Mouse (Mus musculus) neural tube, embryonic 13.5 days (tissue): ENCODE measurements around the gene Tsnaxip1. TPM values are rescaled to one million over a fixed set of nuclear protein-coding genes. Genes with fewer than 3 reads are reported as not detected.
"Not testable (repeated sequence)": the region's sequence is repeated elsewhere in the genome, so short reads cannot be mapped to it uniquely, and the experiment has no call there.

Source experiments
- ATAC-seq: fragments of 200-750 bp; cut with Nextera tagmentation; 2 replicates; pipeline ENCODE4 v1.8.0; 2017; ENCODE audit warnings: low read depth, mild to moderate bottlenecking, moderate TSS enrichment, moderate library complexity
- H3K27ac ChIP-seq: fragments of 300-500 bp; sonication (generic); replicated peaks from 2 replicates; pipeline ENCODE4 v1.5.1; 2015; ENCODE audit warnings: moderate library complexity, mild to moderate bottlenecking, inconsistent platforms
- H3K27me3 ChIP-seq: fragments of 300-500 bp; sonication (generic); 2 replicates; pipeline ENCODE4 v1.6.1; 2015; ENCODE audit warnings: mild to moderate bottlenecking, inconsistent platforms
- H3K36me3 ChIP-seq: fragments of 300-500 bp; sonication (generic); 2 replicates; pipeline ENCODE4 v1.6.1; 2015; ENCODE audit warnings: mild to moderate bottlenecking, inconsistent platforms
- H3K4me1 ChIP-seq: fragments of 300-500 bp; sonication (generic); replicated peaks from 2 replicates; pipeline ENCODE4 v1.6.1; 2015; ENCODE audit warnings: inconsistent platforms
- H3K4me2 ChIP-seq: fragments of 300-500 bp; sonication (generic); 2 replicates; pipeline ENCODE4 v1.6.1; 2015; ENCODE audit warnings: inconsistent platforms, mild to moderate bottlenecking, moderate library complexity
- H3K4me3 ChIP-seq: fragments of 300-500 bp; sonication (generic); 2 replicates; pipeline ENCODE4 v1.5.1; 2015; ENCODE audit warnings: mild to moderate bottlenecking, inconsistent platforms
- H3K9ac ChIP-seq: fragments of 300-500 bp; sonication (generic); 2 replicates; pipeline ENCODE4 v1.6.1; 2015; ENCODE audit warnings: moderate library complexity, mild to moderate bottlenecking, inconsistent platforms
- H3K9me3 ChIP-seq: fragments of 300-500 bp; sonication (generic); 2 replicates; pipeline ENCODE4 v1.6.1; 2016; ENCODE audit warnings: inconsistent platforms
- WGBS: fragments of 180-500 bp; shearing (Covaris S2); methylation state at CpG from one replicate; pipeline ENCODE4 v1.1.7; 2015; 5-methylcytosine and 5-hydroxymethylcytosine counted together
- polyA plus RNA-seq: library from polyadenylated mRNA; unstranded; fragments of >200 nt; fragmentation: Nextera tagmentation; extraction: Ambion mirVana; gene quantifications from 2 replicates; pipeline ENCODE4 v1.2.1, GENCODE M21; 2015

The Tsnaxip1 gene
- polyA plus RNA-seq, 1 experiment from 2014 or later = 0.46 TPM

DNA sequence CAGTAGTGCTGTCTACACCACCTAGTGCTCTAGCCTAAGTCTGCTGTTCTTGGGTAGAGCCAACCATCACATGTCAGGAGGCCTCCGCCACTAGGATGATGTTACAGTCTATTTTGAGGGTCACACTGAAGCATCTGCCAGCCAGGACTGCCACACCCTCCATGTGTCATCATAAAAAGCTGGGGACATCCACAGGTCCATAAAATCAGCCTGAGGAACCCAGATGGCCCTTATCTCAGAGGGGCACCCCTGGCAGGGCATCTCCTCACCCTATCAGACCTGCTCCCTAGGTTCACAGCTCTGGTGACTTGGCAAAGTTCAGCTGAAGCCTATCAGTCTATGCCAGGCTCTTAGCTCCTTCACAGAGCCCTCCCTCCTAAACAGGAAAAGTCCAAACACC is 6.6 kb upstream of the Tsnaxip1 start:
- peaks cover 60% of the 10 kb centered on the region for H3K36me3 ChIP-seq
- H3K27me3 ChIP-seq = no peaks in the 10 kb centered on the region
- H3K9ac ChIP-seq = no peak overlapping the region
- no peaks in the 10 kb centered on the region for H3K9me3 ChIP-seq
- H3K4me1 ChIP-seq = peaks cover 24% of the 10 kb centered on the region
- WGBS = 96% methylated on average over 1 of the region's 1 CpGs
- ATAC-seq = no peak
- H3K4me3 ChIP-seq = no peak overlapping the region
- H3K27ac ChIP-seq = no peak overlapping the region
- H3K4me2 ChIP-seq = no peak overlapping the region

DNA sequence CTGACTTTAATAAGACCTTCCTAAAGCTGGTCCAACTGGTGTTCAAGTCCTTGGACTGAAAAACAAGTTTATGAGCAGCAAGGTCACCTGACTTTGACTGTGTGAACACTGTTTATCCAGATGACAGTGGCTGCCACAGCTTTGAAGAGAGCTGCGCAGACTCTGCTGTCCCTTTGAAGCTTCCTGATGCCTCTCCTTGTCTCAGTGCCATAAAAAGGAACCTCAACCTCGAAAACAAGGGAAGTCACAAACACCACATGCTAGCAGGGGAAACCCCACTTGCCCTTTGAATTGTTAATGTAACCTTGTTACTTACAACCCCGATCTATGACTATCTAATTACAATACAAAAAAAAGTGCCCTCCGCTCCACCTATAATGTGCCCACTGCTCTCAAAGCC is 2.0 kb upstream of the Tsnaxip1 start:
- Histone ChIP-seq H3K4me1 (peaks cover 34% of the 10 kb centered on the region), H3K9me3 (no peaks in the 10 kb centered on the region), H3K27ac (no peak overlapping the region), H3K9ac (peak overlapping the region; percentile 91; the same call in 1 of the 2 replicates), H3K4me3 (peak overlapping the region; percentile 95), H3K36me3 (peaks cover 37% of the 10 kb centered on the region), H3K4me2 (peak overlapping the region; percentile 99), H3K27me3 (no peaks in the 10 kb centered on the region)
- ATAC-seq = no peak
- WGBS = 52% methylated on average over 4 of the region's 4 CpGs

DNA sequence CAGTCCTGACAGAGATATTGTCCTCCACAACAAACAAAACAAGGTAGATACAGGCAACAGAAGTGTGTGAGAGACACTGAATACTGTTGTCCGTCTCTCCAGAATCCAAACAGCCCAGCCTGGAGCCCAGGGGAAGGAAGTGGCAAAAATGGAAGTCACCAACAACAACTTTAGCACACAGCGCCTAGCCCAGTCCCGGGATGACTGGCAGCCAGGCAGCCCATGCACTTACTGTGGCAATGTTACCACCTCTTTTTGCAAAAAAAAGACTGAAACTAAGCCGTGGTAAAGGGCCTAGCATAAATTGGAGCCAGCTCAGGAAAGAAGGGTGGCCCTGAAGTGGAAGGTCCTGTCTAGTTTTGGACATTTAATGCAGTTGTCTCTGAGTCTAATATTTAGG is 1.2 kb upstream of the Tsnaxip1 start:
- Histone ChIP-seq H3K4me3 (peak overlapping the region; percentile 95), H3K27ac (peak overlapping the region; percentile 70), H3K9ac (peak overlapping the region; percentile 91), H3K36me3 (peaks cover 28% of the 10 kb centered on the region), H3K9me3 (no peaks in the 10 kb centered on the region), H3K27me3 (no peaks in the 10 kb centered on the region), H3K4me1 (peaks cover 34% of the 10 kb centered on the region), H3K4me2 (peak overlapping the region; percentile 99)
- WGBS = 8% methylated on average over 4 of the region's 4 CpGs
- ATAC-seq = no peak

DNA sequence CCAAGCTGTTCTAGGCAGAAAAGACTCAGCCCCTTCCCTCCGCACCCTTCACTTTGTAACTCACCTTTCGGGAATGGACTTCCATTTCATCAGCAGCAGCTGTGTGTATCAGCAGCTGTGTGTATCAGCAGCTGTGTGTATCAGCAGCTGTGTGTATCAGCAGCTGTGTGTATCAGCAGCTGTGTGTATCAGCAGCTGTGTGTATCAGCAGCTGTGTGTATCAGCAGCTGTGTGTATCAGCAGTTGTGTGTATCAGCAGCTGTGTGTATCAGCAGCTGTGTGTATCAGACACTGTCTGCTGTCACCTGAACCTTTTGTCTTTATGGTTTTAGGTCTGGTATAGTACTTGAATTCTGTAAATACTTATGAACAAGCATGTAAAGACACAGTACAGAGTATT is 6.2 kb downstream of the Tsnaxip1 start:
- not testable (repeated sequence) for H3K4me3 ChIP-seq, H3K9ac ChIP-seq, H3K36me3 ChIP-seq, ATAC-seq, H3K27ac ChIP-seq, H3K4me1 ChIP-seq, H3K27me3 ChIP-seq, H3K9me3 ChIP-seq, H3K4me2 ChIP-seq
- 87% methylated on average over 2 of the region's 2 CpGs for WGBS

DNA sequence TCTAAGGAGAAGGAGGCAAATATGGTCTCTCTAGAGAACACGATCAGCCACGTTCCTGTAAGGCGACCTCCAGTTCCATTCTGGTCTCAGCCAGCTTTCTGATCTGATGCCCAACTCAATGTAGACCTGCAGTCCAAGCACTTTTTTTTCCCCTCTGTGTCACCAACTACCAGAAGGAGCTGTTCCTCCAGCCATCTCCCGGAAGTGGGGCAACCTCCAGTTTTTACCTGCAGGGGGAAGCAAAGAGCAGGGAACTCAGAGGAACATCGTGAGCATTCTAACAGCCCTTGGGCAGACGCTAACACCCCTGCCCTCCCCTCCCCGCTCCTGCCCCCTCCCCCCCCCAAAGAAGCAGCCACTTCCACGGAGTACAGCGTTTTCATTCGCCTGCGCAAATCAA is 7.8 kb downstream of the Tsnaxip1 start:
- Histone ChIP-seq H3K27ac (no peak overlapping the region), H3K27me3 (0 out of 2 replicates have a peak, but pooled peaks cover 3% of the 10 kb centered on the region), H3K4me1 (no peaks in the 10 kb centered on the region), H3K4me2 (no peak overlapping the region), H3K4me3 (no peak overlapping the region), H3K9ac (no peak overlapping the region), H3K9me3 (no peaks in the 10 kb centered on the region), H3K36me3 (no peaks in the 10 kb centered on the region)
- ATAC-seq = no peak
- 28% methylated on average over 11 of the region's 11 CpGs for whole genome bisulfite sequencing

DNA sequence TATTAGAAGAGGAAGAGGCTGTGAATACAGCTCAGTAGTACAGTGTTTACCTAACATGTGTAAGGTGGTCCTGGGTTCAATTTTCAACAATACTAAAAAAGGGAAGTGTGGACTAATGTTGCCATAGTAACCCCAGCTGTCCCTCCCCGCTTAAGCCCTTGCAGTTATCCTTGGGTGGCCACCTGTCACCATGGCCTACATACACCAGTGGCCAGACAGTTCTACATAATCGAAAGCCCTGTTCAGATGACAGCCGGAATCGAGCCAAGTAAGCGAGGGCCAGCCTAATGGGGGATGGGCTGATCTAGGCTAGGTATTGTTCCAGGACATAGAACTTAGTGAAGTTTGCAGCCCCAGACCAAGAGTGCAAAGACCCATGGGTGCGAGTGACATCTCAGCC is 9.5 kb downstream of the Tsnaxip1 start:
- Histone ChIP-seq H3K36me3 (peaks cover 11% of the 10 kb centered on the region; the same call in 1 of the 2 replicates), H3K27ac (no peak overlapping the region), H3K27me3 (0 out of 2 replicates have a peak, but pooled peaks cover 3% of the 10 kb centered on the region), H3K4me1 (no peaks in the 10 kb centered on the region), H3K9me3 (no peaks in the 10 kb centered on the region), H3K4me3 (no peak overlapping the region), H3K4me2 (no peak overlapping the region), H3K9ac (no peak overlapping the region)
- no peak for ATAC-seq
- 88% methylated on average over 6 of the region's 6 CpGs for WGBS

DNA sequence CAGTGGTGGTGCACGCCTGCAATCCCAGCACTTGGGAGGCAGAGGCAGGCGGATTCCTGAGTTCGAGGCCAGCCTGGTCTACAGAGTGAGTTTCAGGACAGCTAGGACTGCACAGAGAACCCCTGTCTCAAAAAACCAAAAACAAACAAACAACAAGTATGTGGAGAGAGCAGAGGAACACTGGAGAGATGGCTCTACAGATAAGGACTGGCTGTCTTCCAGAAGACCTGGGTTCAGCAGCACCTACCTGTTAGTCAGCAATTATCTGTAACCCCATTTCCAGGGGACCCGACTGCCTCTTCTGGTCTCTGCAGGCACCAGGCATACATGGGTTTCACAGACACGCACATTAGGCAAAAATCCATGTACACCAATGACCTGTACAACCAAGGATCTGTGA is 11.7 kb downstream of the Tsnaxip1 start:
- 92% methylated on average over 5 of the region's 5 CpGs for WGBS
- Histone ChIP-seq H3K36me3 (peaks cover 28% of the 10 kb centered on the region), H3K27me3 (no peaks in the 10 kb centered on the region), H3K4me1 (no peaks in the 10 kb centered on the region), H3K4me2 (no peak overlapping the region), H3K27ac (no peak overlapping the region), H3K9ac (no peak overlapping the region), H3K4me3 (no peak overlapping the region), H3K9me3 (no peaks in the 10 kb centered on the region)
- no peak for ATAC-seq

DNA sequence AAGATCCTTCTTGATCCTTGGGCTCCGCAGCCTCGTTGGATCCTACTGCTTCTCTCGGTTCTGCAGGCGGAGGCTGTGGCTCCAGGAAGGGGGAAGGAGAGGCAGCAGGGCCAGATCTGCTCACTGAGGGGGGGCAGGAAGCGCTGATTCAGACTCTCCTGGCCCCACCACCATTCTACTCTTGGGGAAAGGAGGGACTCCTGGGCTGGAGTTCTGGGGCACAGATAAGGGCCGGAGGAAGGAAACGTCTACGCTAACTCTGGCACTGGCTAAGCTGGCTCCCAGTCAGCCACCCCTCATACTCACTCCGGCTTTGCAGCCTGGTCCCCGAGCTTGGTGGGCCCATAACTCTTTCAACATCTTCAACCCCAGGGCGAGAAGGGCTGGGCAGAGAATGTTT is 19.1 kb downstream of the Tsnaxip1 start:
- ATAC-seq = no peak
- Histone ChIP-seq H3K36me3 (peaks cover 74% of the 10 kb centered on the region), H3K4me3 (no peak overlapping the region), H3K4me2 (no peak overlapping the region), H3K27me3 (no peaks in the 10 kb centered on the region), H3K4me1 (peaks cover 8% of the 10 kb centered on the region), H3K27ac (no peak overlapping the region), H3K9me3 (no peaks in the 10 kb centered on the region), H3K9ac (no peak overlapping the region)
- 91% methylated on average over 11 of the region's 11 CpGs for WGBS

DNA sequence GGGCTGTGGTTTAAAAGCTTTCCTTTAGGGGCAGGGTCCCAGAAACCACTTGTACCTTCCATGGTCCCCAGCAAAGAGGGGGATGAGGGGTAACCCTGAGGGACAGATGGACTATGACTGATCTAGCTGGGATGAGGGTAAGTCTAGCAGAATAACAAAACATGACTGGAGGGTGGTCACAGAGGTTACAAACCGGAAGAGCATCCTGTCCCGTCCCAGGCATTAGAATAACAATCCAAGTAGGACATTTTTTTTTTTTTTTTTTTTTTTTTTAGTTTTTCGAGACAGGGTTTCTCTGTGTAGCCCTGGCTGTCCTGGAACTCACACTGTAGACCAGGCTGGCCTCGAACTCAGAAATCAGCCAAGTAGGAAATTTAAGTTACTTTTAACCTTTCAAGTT is 22.5 kb downstream of the Tsnaxip1 start:
- H3K4me1 ChIP-seq = peaks cover 12% of the 10 kb centered on the region
- H3K4me2 ChIP-seq = peak overlapping the region; percentile 41; the same call in 1 of the 2 replicates
- H3K27me3 ChIP-seq = no peaks in the 10 kb centered on the region
- H3K9me3 ChIP-seq = no peaks in the 10 kb centered on the region
- 75% methylated on average over 4 of the region's 4 CpGs for WGBS
- peaks cover 46% of the 10 kb centered on the region for H3K36me3 ChIP-seq
- peak overlapping the region; percentile 0; the same call in 1 of the 2 replicates for H3K9ac ChIP-seq
- no peak overlapping the region for H3K27ac ChIP-seq
- no peak overlapping the region for H3K4me3 ChIP-seq
- no peak for ATAC-seq

DNA sequence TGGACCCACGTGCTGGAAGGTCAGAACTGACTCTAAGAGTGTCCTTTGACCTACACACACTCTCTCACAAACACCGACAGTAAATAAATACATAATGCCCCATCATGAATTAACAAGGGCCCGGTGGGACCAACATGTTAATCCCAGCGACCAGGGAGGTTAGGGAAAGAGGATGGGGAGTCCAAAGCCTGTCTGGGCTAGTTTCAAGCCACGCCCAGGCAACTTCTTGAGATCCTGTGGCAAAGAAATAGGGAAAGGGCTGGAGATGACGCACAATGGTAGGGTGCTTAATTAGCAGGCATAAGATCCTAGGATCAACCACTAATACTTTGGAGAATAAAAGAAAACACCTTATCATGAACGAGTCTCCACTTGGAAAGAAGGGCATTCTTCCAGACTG is 23.1 kb downstream of the Tsnaxip1 start:
- no peak overlapping the region for H3K27ac ChIP-seq
- WGBS = 83% methylated on average over 7 of the region's 7 CpGs
- peak overlapping the region; percentile 12; the same call in 1 of the 2 replicates for H3K4me3 ChIP-seq
- peak overlapping the region; percentile 0 for H3K9ac ChIP-seq
- H3K27me3 ChIP-seq = no peaks in the 10 kb centered on the region
- peaks cover 15% of the 10 kb centered on the region for H3K4me1 ChIP-seq
- H3K4me2 ChIP-seq = peak overlapping the region; percentile 41
- ATAC-seq = no peak
- no peaks in the 10 kb centered on the region for H3K9me3 ChIP-seq
- peaks cover 41% of the 10 kb centered on the region for H3K36me3 ChIP-seq

DNA sequence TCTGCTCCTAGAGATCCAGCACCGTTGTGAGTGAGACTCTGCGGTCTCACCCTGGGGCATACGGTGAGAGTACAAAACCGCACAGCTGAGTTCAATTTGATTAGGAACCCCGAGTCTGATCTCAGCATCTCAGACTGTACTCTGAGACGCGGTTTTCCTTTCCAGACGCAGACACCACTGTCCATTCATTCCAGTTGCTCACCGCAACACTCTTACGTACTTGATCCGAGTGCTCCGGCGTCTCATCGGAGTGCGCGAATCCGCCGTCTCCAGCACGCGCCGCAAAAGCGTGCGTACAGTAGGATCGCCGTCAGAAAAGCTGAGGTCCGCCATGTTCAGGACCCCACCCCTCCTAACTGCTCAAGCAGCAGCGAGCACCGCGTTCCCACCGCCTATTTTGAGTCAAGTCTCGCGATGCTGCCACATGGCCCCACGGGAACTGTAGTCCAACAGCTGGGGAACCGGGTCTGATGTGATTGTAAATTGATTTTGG is 24.2 kb downstream of the Tsnaxip1 start:
- Histone ChIP-seq H3K4me2 (peak overlapping the region; percentile 72), H3K36me3 (peaks cover 30% of the 10 kb centered on the region), H3K4me3 (peak overlapping the region; percentile 62), H3K27ac (peak overlapping the region; percentile 84), H3K9ac (peak overlapping the region; percentile 79), H3K27me3 (no peaks in the 10 kb centered on the region), H3K9me3 (no peaks in the 10 kb centered on the region), H3K4me1 (peaks cover 25% of the 10 kb centered on the region)
- WGBS = under 1% methylated on average over 34 of the region's 34 CpGs
- ATAC-seq = peak; percentile 75

DNA sequence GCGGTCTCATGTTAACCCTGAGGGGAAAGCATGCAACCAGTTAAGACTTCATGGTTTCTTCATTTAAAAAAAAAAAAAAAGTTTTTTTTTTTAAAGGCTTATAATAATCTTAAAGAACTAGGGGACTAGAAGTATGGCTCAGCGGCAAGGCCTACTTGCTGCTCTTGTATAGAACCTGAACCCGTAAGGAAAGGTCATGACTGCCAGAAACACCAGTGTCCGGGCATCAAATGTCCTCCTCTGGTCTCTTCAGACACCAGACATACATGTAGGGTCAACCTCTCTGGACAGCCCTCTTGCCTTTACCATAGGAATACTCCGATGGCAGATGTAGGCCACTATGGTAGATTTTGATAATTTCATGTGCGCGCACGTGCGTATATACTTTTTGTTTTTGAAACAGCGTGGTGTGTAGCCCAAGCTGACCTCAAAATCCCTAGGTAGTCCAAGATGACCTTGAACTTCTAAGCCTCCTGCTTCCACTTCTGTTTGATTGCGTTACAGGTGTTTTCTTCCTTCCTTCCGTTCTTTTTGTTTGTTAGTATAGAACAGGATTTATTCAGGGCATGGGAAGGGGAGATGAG is 24.7 kb downstream of the Tsnaxip1 start:
- no peaks in the 10 kb centered on the region for H3K27me3 ChIP-seq
- peaks cover 24% of the 10 kb centered on the region for H3K36me3 ChIP-seq
- H3K4me2 ChIP-seq = peak overlapping the region; percentile 72; the same call in 1 of the 2 replicates
- H3K4me1 ChIP-seq = peaks cover 31% of the 10 kb centered on the region
- no peak for ATAC-seq
- peak overlapping the region; percentile 62 for H3K4me3 ChIP-seq
- H3K9ac ChIP-seq = no peak overlapping the region
- WGBS = 81% methylated on average over 12 of the region's 12 CpGs
- no peaks in the 10 kb centered on the region for H3K9me3 ChIP-seq
- no peak overlapping the region for H3K27ac ChIP-seq

DNA sequence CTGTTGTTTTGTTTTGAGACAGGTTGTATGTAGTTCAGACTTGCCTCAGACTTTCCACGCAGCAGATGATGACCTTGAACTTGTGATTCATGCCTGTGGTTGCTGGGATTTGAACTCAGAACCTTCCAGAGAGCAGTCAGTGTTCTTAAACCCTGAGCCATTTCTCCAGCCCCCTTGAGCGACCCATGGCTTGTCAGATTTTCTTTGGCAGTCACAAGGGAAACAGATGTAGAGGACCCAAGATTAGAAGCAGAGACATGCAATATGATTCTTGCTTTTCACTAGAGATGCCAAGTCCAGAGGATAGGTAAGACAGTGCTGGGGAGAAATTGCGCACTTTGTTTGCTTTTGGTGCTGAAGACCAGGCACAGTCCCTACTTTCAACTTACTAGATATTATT is 25.6 kb downstream of the Tsnaxip1 start, which contains the start of gene Cenpt:
Cenpt (minus strand) TSS at position 101 of the 400 bp plus-strand sequence.
- Histone ChIP-seq H3K4me2 (peak within 1 kb of the TSS; percentile 72; the same call in 1 of the 2 replicates), H3K27ac (no peak within 1 kb of the TSS), H3K27me3 (no peaks in the 10 kb centered on the region), H3K4me3 (peak within 1 kb of the TSS; percentile 62), H3K36me3 (peaks cover 15% of the 10 kb centered on the region), H3K4me1 (peaks cover 40% of the 10 kb centered on the region), H3K9ac (no peak within 1 kb of the TSS), H3K9me3 (no peaks in the 10 kb centered on the region)
- 98% methylated on average over 3 of the region's 3 CpGs for WGBS
- no peak for ATAC-seq
